Mouse (Mus musculus) ES-Bruce4 (cell line): ENCODE measurements around the gene Hoxc6.

Experiments used
- CTCF ChIP-seq: IDR thresholded peaks from one replicate; pipeline ENCODE4 v1.8.1; 2011; ENCODE audit warnings: low read depth, low read length
- EP300 ChIP-seq: IDR thresholded peaks from 2 replicates; pipeline ENCODE4 v1.6.1; 2011; ENCODE audit warnings: low read depth, low read length; ENCODE audit not compliant: insufficient read depth
- POLR2A ChIP-seq: IDR thresholded peaks from one replicate; pipeline ENCODE4 v1.8.1; 2011; ENCODE audit warnings: low read length; ENCODE audit not compliant: insufficient read depth

- TF ChIP-seq EP300 (no peak), POLR2A (no peak), CTCF (no peak)
Observed at GRCm38 (mm10) chr15:103005308-103005707, 7.3 kb downstream of the Hoxc6 start.
